Mouse (Mus musculus) midbrain, embryonic 14.5 days (tissue): ENCODE data around the gene Psen1. TPM values are rescaled to one million over a fixed set of nuclear protein-coding genes. Genes with fewer than 3 reads are reported as not detected.

ENCODE experiments used
- ATAC-seq: fragments of 200-750 bp; cut with Nextera tagmentation; 2 replicates; pipeline ENCODE4 v1.8.0; 2017; ENCODE audit warnings: moderate number of reproducible peaks, moderate library complexity; ENCODE audit not compliant: low FRiP score, low TSS enrichment
- DNase-seq: peaks from one replicate; pipeline ENCODE4 v3.0.0-alpha.2; 2015
- H3K27ac ChIP-seq: fragments of 300-500 bp; sonication (generic); replicated peaks from 2 replicates; pipeline ENCODE4 v1.5.1; 2014; ENCODE audit warnings: mild to moderate bottlenecking, low read depth, low read length, moderate library complexity
- H3K27me3 ChIP-seq: fragments of 300-500 bp; sonication (generic); 2 replicates; pipeline ENCODE4 v1.6.1; 2014; ENCODE audit warnings: low read length, control low read depth, mixed read lengths; ENCODE audit not compliant: control insufficient read depth, insufficient read depth
- H3K36me3 ChIP-seq: fragments of 300-500 bp; sonication (generic); 2 replicates; pipeline ENCODE4 v1.6.1; 2014; ENCODE audit warnings: low read length, control low read depth; ENCODE audit not compliant: control insufficient read depth, insufficient read depth
- H3K4me1 ChIP-seq: fragments of 300-500 bp; sonication (generic); 2 replicates; pipeline ENCODE4 v1.6.1; 2014; ENCODE audit warnings: mild to moderate bottlenecking, antibody characterized with exemption, low read length, control low read depth; ENCODE audit not compliant: control insufficient read depth, insufficient read depth
- H3K4me2 ChIP-seq: fragments of 300-500 bp; sonication (generic); 2 replicates; pipeline ENCODE4 v1.6.1; 2014; ENCODE audit warnings: mild to moderate bottlenecking, low read length, moderate library complexity
- H3K4me3 ChIP-seq: fragments of 300-500 bp; sonication (generic); replicated peaks from 2 replicates; pipeline ENCODE4 v1.5.1; 2014; ENCODE audit warnings: low read depth, low read length
- H3K9ac ChIP-seq: fragments of 300-500 bp; sonication (generic); replicated peaks from 2 replicates; pipeline ENCODE4 v1.6.1; 2014; ENCODE audit warnings: mild to moderate bottlenecking, low read length, moderate library complexity
- H3K9me3 ChIP-seq: fragments of 300-500 bp; sonication (generic); 2 replicates; pipeline ENCODE4 v1.6.1; 2016; ENCODE audit warnings: low read length, control low read depth, mixed read lengths; ENCODE audit not compliant: control insufficient read depth
- WGBS: fragments of 180-500 bp; shearing (Covaris S2); extraction: QIAGEN DNeasy Blood & Tissue Kit; methylation state at CpG from one replicate; pipeline ENCODE4 v1.1.7; 2014; 5-methylcytosine and 5-hydroxymethylcytosine counted together
- polyA plus RNA-seq: library from polyadenylated mRNA; unstranded; fragments of >200 nt; fragmentation: Nextera tagmentation; extraction: Ambion mirVana; gene quantifications from 2 replicates; pipeline ENCODE4 v1.2.1, GENCODE M21; 2014

The Psen1 gene
- polyA plus RNA-seq, result 66.8 and 77.9 TPM in 2 replicates

DNA sequence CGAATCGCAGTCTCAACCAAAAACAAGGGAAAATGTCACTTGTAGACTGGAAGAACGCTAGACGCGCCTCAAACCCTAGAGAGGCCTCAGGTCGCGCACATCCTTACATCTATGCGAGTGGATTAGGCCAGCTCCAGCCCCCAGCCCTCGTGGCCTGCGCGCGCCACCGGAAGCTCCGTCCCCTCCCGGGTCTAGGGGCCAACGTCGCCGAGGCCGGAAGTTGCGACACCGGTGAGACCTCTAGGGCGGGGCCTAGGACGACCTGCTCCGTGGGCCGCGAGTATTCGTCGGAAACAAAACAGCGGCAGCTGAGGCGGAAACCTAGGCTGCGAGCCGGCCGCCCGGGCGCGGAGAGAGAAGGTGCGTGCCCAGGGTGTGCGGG is at the start of gene Psen1:
Gene Psen1, plus strand, starts transcription at position 219 of the 382 bp plus-strand sequence.
- Histone ChIP-seq H3K9ac (peak within 1 kb of the TSS; percentile 86), H3K27me3 (no peaks in the 10 kb centered on the region), H3K4me3 (peak within 1 kb of the TSS; percentile 98), H3K36me3 (0 out of 2 replicates have a peak, but pooled peaks cover 7% of the 10 kb centered on the region), H3K27ac (peak within 1 kb of the TSS; percentile 95), H3K4me1 (peaks cover 14% of the 10 kb centered on the region), H3K4me2 (peak within 1 kb of the TSS; percentile 77), H3K9me3 (no peaks in the 10 kb centered on the region)
- peak; percentile 99 for ATAC-seq
- DNase-seq, result peak; percentile 98
- under 1% methylated on average over 38 of the region's 38 CpGs for WGBS

DNA sequence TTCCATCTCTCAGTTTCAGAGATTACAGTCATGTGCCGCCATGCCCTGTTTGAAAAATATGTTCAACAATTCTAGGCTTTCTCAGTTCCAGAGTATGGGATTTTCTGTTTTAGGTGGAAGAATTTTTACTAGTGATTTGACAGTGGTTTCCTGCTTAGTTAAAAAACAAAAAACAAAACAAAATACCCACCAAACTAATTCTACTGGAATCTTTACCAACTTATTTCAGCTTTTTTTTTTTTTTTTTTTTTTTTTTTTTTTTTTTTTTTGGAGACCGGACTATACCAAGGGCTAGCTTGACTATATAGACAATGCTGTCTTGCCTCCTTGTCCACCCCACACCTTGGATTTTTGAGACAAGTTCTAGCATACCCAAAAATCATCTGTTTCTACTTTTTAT is 46.7 kb upstream of the Psen1 start:
- no peak overlapping the region for H3K4me2 ChIP-seq
- ATAC-seq (no peak), DNase-seq (no peak)
- no peak overlapping the region for H3K4me3 ChIP-seq
- no peak overlapping the region for H3K27ac ChIP-seq
- H3K27me3 ChIP-seq, result no peaks in the 10 kb centered on the region
- WGBS, result 94% methylated on average over 2 of the region's 2 CpGs
- H3K36me3 ChIP-seq, result peaks cover 49% of the 10 kb centered on the region
- H3K4me1 ChIP-seq, result no peaks in the 10 kb centered on the region
- no peaks in the 10 kb centered on the region for H3K9me3 ChIP-seq
- H3K9ac ChIP-seq, result no peak overlapping the region

DNA sequence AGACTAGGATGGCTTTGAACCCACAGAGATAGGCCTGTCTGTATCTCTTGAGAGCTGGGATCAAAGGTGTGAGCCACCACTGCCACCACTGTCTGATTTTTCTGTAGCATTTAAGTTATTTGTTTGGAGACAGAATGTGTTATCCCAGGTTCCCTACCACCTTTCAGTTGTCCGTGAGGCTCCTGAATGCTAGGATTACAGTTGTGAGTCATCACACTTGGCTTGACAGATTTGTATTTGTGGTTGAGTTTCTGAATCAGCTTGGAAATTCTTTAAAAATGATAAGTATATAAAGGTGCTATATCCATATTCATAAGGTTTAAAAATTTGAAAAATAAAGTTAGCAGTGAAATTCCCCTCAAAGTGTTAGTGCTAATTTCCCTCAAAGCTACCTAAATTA is 44.8 kb upstream of the Psen1 start:
- 98% methylated on average over 1 of the region's 1 CpGs for WGBS
- Histone ChIP-seq H3K36me3 (peaks cover 50% of the 10 kb centered on the region), H3K4me2 (no peak overlapping the region), H3K4me3 (no peak overlapping the region), H3K9ac (no peak overlapping the region), H3K9me3 (no peaks in the 10 kb centered on the region), H3K27me3 (no peaks in the 10 kb centered on the region), H3K4me1 (no peaks in the 10 kb centered on the region), H3K27ac (no peak overlapping the region)
- no peak for ATAC-seq
- DNase-seq, result no peak

- ATAC-seq (no peak), DNase-seq (no peak)
- Histone ChIP-seq H3K36me3 (peaks cover 69% of the 10 kb centered on the region), H3K27ac (no peak overlapping the region), H3K9me3 (no peaks in the 10 kb centered on the region), H3K4me2 (no peak overlapping the region), H3K4me1 (no peaks in the 10 kb centered on the region), H3K9ac (no peak overlapping the region), H3K4me3 (no peak overlapping the region), H3K27me3 (no peaks in the 10 kb centered on the region)
- 98% methylated on average over 3 of the region's 3 CpGs for WGBS
Measured at GRCm38 (mm10) chr12:83650346-83650745, 37.6 kb upstream of the Psen1 start.

DNA sequence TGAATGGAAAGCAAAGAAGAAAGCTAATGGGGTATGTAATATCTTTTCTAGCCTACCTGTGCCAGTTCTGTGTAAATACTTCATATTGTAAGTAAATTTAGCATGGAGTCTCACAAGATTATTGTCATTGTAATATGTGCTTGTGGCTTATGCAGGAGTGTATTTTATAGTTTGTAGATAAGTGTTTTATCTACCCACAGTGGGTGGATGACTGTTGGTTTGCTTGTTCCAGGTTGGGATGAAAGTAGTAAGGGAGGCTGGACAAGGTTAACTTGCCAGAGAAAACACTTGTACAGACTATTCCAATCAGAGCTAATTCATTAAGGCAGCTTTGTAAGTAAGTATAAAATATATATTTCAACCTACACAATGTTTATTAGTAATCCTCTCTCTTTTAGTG is 36.5 kb upstream of the Psen1 start:
- peaks cover 66% of the 10 kb centered on the region for H3K36me3 ChIP-seq
- ATAC-seq, result no peak

DNA sequence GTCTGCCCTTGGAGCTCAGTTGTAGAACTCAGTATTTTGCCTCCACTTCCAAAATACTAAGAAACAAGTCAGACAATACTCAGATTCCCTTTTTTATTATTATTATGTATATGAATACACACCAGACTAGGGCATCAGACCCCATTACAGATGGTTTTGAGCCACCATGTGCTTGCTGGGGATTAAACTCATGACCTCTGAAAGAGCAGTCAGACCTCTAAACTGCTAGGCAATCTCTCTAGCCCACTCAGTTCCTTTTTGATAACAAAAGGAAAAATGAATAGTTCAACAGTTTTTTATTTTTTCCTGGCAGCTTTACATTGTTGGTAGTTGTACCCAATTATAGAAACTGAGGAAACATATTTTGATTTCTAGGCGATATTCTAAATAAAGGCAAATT is 2.5 kb upstream of the Psen1 start:
- H3K9me3 ChIP-seq, result no peaks in the 10 kb centered on the region
- 94% methylated on average over 1 of the region's 1 CpGs for WGBS
- no peak for ATAC-seq

More for the DNA sequence above, 36.5 kb upstream of the Psen1 start:
- Histone ChIP-seq H3K9ac (no peak overlapping the region), H3K27me3 (no peaks in the 10 kb centered on the region), H3K27ac (no peak overlapping the region), H3K9me3 (no peaks in the 10 kb centered on the region), H3K4me3 (no peak overlapping the region), H3K4me1 (no peaks in the 10 kb centered on the region), H3K4me2 (no peak overlapping the region)
- DNase-seq, result no peak

DNA sequence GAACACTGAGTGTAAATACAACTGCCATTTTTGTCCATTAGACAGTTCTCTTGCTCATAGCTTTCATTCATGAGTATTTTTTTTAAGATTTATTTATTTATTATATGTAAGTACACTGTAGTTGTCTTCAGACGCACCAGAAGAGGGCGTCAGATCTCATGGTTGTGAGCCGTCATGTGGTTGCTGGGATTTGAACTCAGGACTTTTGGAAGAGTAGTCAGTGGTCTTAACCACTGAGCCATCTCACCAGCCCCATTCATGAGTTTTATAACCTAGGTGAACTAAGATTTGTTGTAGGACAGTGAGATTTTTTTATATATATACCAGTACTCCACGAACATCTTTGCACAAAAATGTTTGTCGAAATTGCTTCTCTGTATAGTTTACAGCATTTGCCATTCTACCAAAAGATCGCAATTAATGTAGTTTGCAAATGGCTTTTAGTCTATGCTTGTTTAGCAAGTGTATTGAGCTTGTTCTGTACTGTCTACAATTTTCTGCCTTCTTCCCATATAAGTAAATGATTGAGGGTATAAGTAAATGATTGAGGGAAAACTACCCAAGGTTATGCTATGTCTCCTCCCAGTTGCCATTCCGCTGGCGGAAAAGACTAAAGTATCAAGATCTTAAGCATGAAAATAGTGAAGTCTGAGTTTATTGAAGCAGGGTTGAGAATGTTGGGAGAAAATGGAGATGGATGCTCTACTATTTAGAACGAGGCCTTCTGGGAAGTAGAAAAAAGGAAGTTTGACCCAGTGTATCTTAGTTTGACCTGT is 1.2 kb upstream of the Psen1 start:
- no peak for ATAC-seq
- no peak overlapping the region for H3K27ac ChIP-seq
- peaks cover 14% of the 10 kb centered on the region for H3K4me1 ChIP-seq
- H3K4me3 ChIP-seq, result no peak overlapping the region
- H3K27me3 ChIP-seq, result no peaks in the 10 kb centered on the region
- H3K9me3 ChIP-seq, result no peaks in the 10 kb centered on the region
- H3K9ac ChIP-seq, result no peak overlapping the region
- H3K4me2 ChIP-seq, result no peak overlapping the region
- 93% methylated on average over 9 of the region's 9 CpGs for WGBS
- peaks cover 13% of the 10 kb centered on the region for H3K36me3 ChIP-seq
- no peak for DNase-seq

More for the DNA sequence above, 2.5 kb upstream of the Psen1 start:
- Histone ChIP-seq H3K27ac (no peak overlapping the region), H3K4me3 (no peak overlapping the region), H3K4me1 (peaks cover 11% of the 10 kb centered on the region), H3K27me3 (no peaks in the 10 kb centered on the region), H3K9ac (no peak overlapping the region), H3K36me3 (peaks cover 23% of the 10 kb centered on the region), H3K4me2 (no peak overlapping the region)
- no peak for DNase-seq

DNA sequence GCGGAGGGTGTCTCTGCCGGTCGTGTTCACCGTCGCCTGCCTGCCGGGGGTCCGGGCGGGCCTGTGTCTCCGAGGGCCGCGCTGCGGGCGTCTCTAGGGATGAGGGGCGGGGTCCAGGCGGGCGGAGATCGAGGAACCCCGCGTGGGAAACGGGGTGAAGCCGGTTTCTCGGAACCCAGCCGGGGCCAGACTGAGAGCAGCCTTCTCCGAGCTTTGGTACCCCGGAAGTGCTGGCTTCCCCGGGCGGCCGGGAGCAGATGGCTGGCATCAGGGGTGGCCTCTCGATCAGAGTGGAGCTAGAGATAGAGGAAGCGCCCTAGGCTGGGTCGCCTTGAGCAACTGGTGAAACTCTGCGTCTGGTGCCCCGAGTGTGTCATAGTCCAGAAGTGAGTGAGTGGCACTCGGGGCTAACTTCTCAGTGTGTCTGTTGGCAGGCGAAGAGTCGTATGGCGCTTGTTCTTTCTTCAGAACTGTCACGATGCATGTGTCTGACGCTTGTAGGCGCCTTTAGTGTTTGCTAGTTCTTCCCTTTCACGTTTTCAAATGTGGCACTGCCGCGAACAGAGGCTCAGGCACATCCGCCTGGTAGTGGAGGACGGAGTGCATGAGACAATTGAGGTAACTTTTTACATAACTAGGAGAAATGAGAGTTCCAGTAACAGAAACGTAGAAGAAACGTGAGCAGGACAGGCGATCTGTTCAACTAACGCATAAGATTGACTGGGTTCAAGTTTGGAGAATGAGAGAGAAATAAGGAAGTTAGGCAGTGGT is 549 bp downstream of the Psen1 start:
- H3K9ac ChIP-seq, result peak overlapping the region; percentile 86
- H3K27me3 ChIP-seq, result no peaks in the 10 kb centered on the region
- H3K9me3 ChIP-seq, result no peaks in the 10 kb centered on the region
- DNase-seq, result no peak
- H3K36me3 ChIP-seq, result 0 out of 2 replicates have a peak, but pooled peaks cover 7% of the 10 kb centered on the region
- H3K4me2 ChIP-seq, result peak overlapping the region; percentile 77
- H3K4me1 ChIP-seq, result peaks cover 14% of the 10 kb centered on the region
- H3K4me3 ChIP-seq, result peak overlapping the region; percentile 98
- H3K27ac ChIP-seq, result peak overlapping the region; percentile 95
- ATAC-seq, result peak; percentile 90
- 1% methylated on average over 49 of the region's 49 CpGs for WGBS
